Mouse (Mus musculus): ENCODE data around the gene Kif5c.

The Kif5c gene

GRCm38 (mm10) chr2:49620626-49621117 is 1.6 kb downstream of the Kif5c start:
- DNase-seq (ENCODE audit: low read depth in 1 of 2, low spot score in 2 of 2), result no peak

GRCm38 (mm10) chr2:49621234-49621633 is 2.1 kb downstream of the Kif5c start:
- DNase-seq (ENCODE audit: low read depth in 1 of 2, low spot score in 2 of 2), result no peak

GRCm38 (mm10) chr2:49625581-49625980 is 6.5 kb downstream of the Kif5c start:
- DNase-seq (ENCODE audit: low read depth in 1 of 2, low spot score in 2 of 2), result no peak

GRCm38 (mm10) chr2:49627611-49628010 is 8.5 kb downstream of the Kif5c start:
- no peak for DNase-seq (ENCODE audit: low read depth in 1 of 2, low spot score in 2 of 2)

- DNase-seq (ENCODE audit: low read depth in 1 of 2, low spot score in 2 of 2), result no peak
Observed at GRCm38 (mm10) chr2:49628094-49628705, 9.1 kb downstream of the Kif5c start.

- DNase-seq (ENCODE audit: low read depth in 1 of 2, low spot score in 2 of 2), result no peak
Observed at GRCm38 (mm10) chr2:49629181-49629580, 10.1 kb downstream of the Kif5c start.

GRCm38 (mm10) chr2:49630636-49631035 is 11.5 kb downstream of the Kif5c start:
- DNase-seq (ENCODE audit: low read depth in 1 of 2, low spot score in 2 of 2), result no peak

- no peak for DNase-seq (ENCODE audit: low read depth in 1 of 2, low spot score in 2 of 2)
Observed at GRCm38 (mm10) chr2:49633231-49633630, 14.1 kb downstream of the Kif5c start.

- no peak for DNase-seq (ENCODE audit: low read depth in 1 of 2, low spot score in 2 of 2)
Observed at GRCm38 (mm10) chr2:49642761-49643160, 23.7 kb downstream of the Kif5c start.

- DNase-seq (ENCODE audit: low read depth in 1 of 2, low spot score in 2 of 2), result no peak
Observed at GRCm38 (mm10) chr2:49643756-49644155, 24.7 kb downstream of the Kif5c start.

- DNase-seq (ENCODE audit: low read depth in 1 of 2, low spot score in 2 of 2), result no peak
Observed at GRCm38 (mm10) chr2:49647591-49647990, 28.5 kb downstream of the Kif5c start.

GRCm38 (mm10) chr2:49648344-49648743 is 29.2 kb downstream of the Kif5c start:
- no peak for DNase-seq (ENCODE audit: low read depth in 1 of 2, low spot score in 2 of 2)

GRCm38 (mm10) chr2:49648806-49649205 is 29.7 kb downstream of the Kif5c start:
- no peak for DNase-seq (ENCODE audit: low read depth in 1 of 2, low spot score in 2 of 2)

- no peak for DNase-seq (ENCODE audit: low read depth in 1 of 2, low spot score in 2 of 2)
Observed at GRCm38 (mm10) chr2:49649211-49649610, 30.1 kb downstream of the Kif5c start.

- DNase-seq (ENCODE audit: low read depth in 1 of 2, low spot score in 2 of 2), result no peak
Observed at GRCm38 (mm10) chr2:49651737-49652136, 32.6 kb downstream of the Kif5c start.

- DNase-seq (ENCODE audit: low read depth in 1 of 2, low spot score in 2 of 2), result no peak
Observed at GRCm38 (mm10) chr2:49654606-49655005, 35.5 kb downstream of the Kif5c start.

GRCm38 (mm10) chr2:49655195-49655873 is 36.2 kb downstream of the Kif5c start:
- no peak for DNase-seq (ENCODE audit: low read depth in 1 of 2, low spot score in 2 of 2)

GRCm38 (mm10) chr2:49655874-49656195 is 36.7 kb downstream of the Kif5c start:
- no peak for DNase-seq (ENCODE audit: low read depth in 1 of 2, low spot score in 2 of 2)

- no peak for DNase-seq (ENCODE audit: low read depth in 1 of 2, low spot score in 2 of 2)
Observed at GRCm38 (mm10) chr2:49656988-49657387, 37.9 kb downstream of the Kif5c start.

GRCm38 (mm10) chr2:49657666-49658065 is 38.6 kb downstream of the Kif5c start:
- DNase-seq (ENCODE audit: low read depth in 1 of 2, low spot score in 2 of 2), result no peak

- DNase-seq (ENCODE audit: low read depth in 1 of 2, low spot score in 2 of 2), result no peak
Observed at GRCm38 (mm10) chr2:49658988-49659387, 39.9 kb downstream of the Kif5c start.

- no peak for DNase-seq (ENCODE audit: low read depth in 1 of 2, low spot score in 2 of 2)
Observed at GRCm38 (mm10) chr2:49659964-49660363, 40.9 kb downstream of the Kif5c start.

GRCm38 (mm10) chr2:49660375-49660923 is 41.4 kb downstream of the Kif5c start:
- no peak for DNase-seq (ENCODE audit: low read depth in 1 of 2, low spot score in 2 of 2)
